Mouse (Mus musculus) hindbrain, embryonic 12.5 days (tissue): Measurements from ENCODE around the gene Stx6. TPM values are rescaled to one million over a fixed set of nuclear protein-coding genes. Genes with fewer than 3 reads are reported as not detected.
A peak's percentile ranks its signal among the peaks of the same experiment; 100 is the strongest.

Experiments used
- ATAC-seq: fragments of 200-750 bp; cut with Nextera tagmentation; 2 replicates; pipeline ENCODE4 v1.8.0; 2017; ENCODE audit warnings: moderate TSS enrichment; ENCODE audit not compliant: low FRiP score
- H3K27ac ChIP-seq: fragments of 300-500 bp; sonication (generic); 2 replicates; pipeline ENCODE4 v1.5.1; 2016; ENCODE audit warnings: mild to moderate bottlenecking
- H3K27me3 ChIP-seq: fragments of 300-500 bp; sonication (generic); 2 replicates; pipeline ENCODE4 v1.6.1; 2016; ENCODE audit warnings: mild to moderate bottlenecking
- H3K36me3 ChIP-seq: fragments of 300-500 bp; sonication (generic); 2 replicates; pipeline ENCODE4 v1.6.1; 2016; ENCODE audit warnings: mild to moderate bottlenecking
- H3K4me1 ChIP-seq: fragments of 300-500 bp; sonication (generic); 2 replicates; pipeline ENCODE4 v1.6.1; 2016
- H3K4me2 ChIP-seq: fragments of 300-500 bp; sonication (generic); replicated peaks from 2 replicates; pipeline ENCODE4 v1.6.1; 2016; ENCODE audit warnings: mild to moderate bottlenecking
- H3K4me3 ChIP-seq: fragments of 300-500 bp; sonication (generic); 2 replicates; pipeline ENCODE4 v1.5.1; 2016; ENCODE audit warnings: mild to moderate bottlenecking
- H3K9ac ChIP-seq: fragments of 300-500 bp; sonication (generic); 2 replicates; pipeline ENCODE4 v1.6.1; 2016; ENCODE audit warnings: mild to moderate bottlenecking, moderate library complexity
- H3K9me3 ChIP-seq: fragments of 300-500 bp; sonication (generic); replicated peaks from 2 replicates; pipeline ENCODE4 v1.6.1; 2016; ENCODE audit warnings: mild to moderate bottlenecking
- WGBS: fragments of 180-500 bp; shearing (Covaris S2); methylation state at CpG from one replicate; pipeline ENCODE4 v1.1.7; 2016; 5-methylcytosine and 5-hydroxymethylcytosine counted together
- polyA plus RNA-seq: library from polyadenylated mRNA; unstranded; fragments of >200 nt; fragmentation: Nextera tagmentation; extraction: Ambion mirVana; gene quantifications from 2 replicates; pipeline ENCODE4 v1.2.1, GENCODE M21; 2016

Gene Stx6
- polyA plus RNA-seq, 1 experiment from 2014 or later, result 119 TPM

- peaks cover 56% of the 10 kb centered on the region for H3K4me1 ChIP-seq
- peaks cover 53% of the 10 kb centered on the region for H3K36me3 ChIP-seq
Observed at GRCm38 (mm10) chr1:155202472-155202871, 44.0 kb downstream of the Stx6 start.

GRCm38 (mm10) chr1:155203101-155203500 is 44.6 kb downstream of the Stx6 start:
- H3K4me2 ChIP-seq, result no peak overlapping the region
- H3K4me3 ChIP-seq, result no peak overlapping the region
- ATAC-seq, result no peak
- peaks cover 56% of the 10 kb centered on the region for H3K4me1 ChIP-seq
- H3K9me3 ChIP-seq, result no peaks in the 10 kb centered on the region
- peaks cover 52% of the 10 kb centered on the region for H3K36me3 ChIP-seq
- H3K27ac ChIP-seq, result no peak overlapping the region; the same call in 1 of the 2 replicates
- H3K27me3 ChIP-seq, result no peaks in the 10 kb centered on the region
- WGBS, result 80% methylated on average over 7 of the region's 7 CpGs
- no peak overlapping the region for H3K9ac ChIP-seq

More at GRCm38 (mm10) chr1:155202472-155202871, 44.0 kb downstream of the Stx6 start:
- Histone ChIP-seq H3K4me3 (no peak overlapping the region), H3K27me3 (no peaks in the 10 kb centered on the region), H3K27ac (no peak overlapping the region), H3K4me2 (no peak overlapping the region), H3K9ac (no peak overlapping the region), H3K9me3 (no peaks in the 10 kb centered on the region)
- ATAC-seq, result no peak
- WGBS, result 85% methylated on average over 5 of the region's 5 CpGs

- no peaks in the 10 kb centered on the region for H3K9me3 ChIP-seq
- no peak overlapping the region for H3K4me3 ChIP-seq
- no peak for ATAC-seq
- no peak overlapping the region for H3K9ac ChIP-seq
- H3K27ac ChIP-seq, result peak overlapping the region; percentile 74
- H3K4me1 ChIP-seq, result peaks cover 56% of the 10 kb centered on the region
- H3K4me2 ChIP-seq, result no peak overlapping the region
- peaks cover 45% of the 10 kb centered on the region for H3K36me3 ChIP-seq
- WGBS, result 83% methylated on average over 12 of the region's 12 CpGs
- no peaks in the 10 kb centered on the region for H3K27me3 ChIP-seq
Observed at GRCm38 (mm10) chr1:155203954-155204353, 45.4 kb downstream of the Stx6 start.

GRCm38 (mm10) chr1:155204560-155205162 is 46.1 kb downstream of the Stx6 start:
- Histone ChIP-seq H3K4me1 (peaks cover 52% of the 10 kb centered on the region), H3K4me2 (no peak overlapping the region), H3K27me3 (no peaks in the 10 kb centered on the region), H3K27ac (peak overlapping the region; percentile 74; the same call in 1 of the 2 replicates), H3K36me3 (peaks cover 45% of the 10 kb centered on the region), H3K9ac (no peak overlapping the region), H3K9me3 (no peaks in the 10 kb centered on the region), H3K4me3 (no peak overlapping the region)
- no peak for ATAC-seq
- 80% methylated on average over 8 of the region's 8 CpGs for WGBS

- Histone ChIP-seq H3K27ac (no peak overlapping the region), H3K9ac (no peak overlapping the region), H3K36me3 (peaks cover 39% of the 10 kb centered on the region), H3K4me1 (peaks cover 51% of the 10 kb centered on the region), H3K9me3 (no peaks in the 10 kb centered on the region), H3K4me2 (no peak overlapping the region), H3K27me3 (no peaks in the 10 kb centered on the region), H3K4me3 (no peak overlapping the region)
- 58% methylated on average over 7 of the region's 7 CpGs for WGBS
- ATAC-seq, result no peak
Observed at GRCm38 (mm10) chr1:155205311-155205710, 46.8 kb downstream of the Stx6 start.

GRCm38 (mm10) chr1:155205822-155206660 is 47.5 kb downstream of the Stx6 start:
- Histone ChIP-seq H3K27ac (peak overlapping the region; percentile 7; the same call in 1 of the 2 replicates), H3K4me1 (peaks cover 53% of the 10 kb centered on the region), H3K36me3 (peaks cover 33% of the 10 kb centered on the region), H3K9ac (no peak overlapping the region), H3K4me3 (no peak overlapping the region), H3K4me2 (no peak overlapping the region), H3K27me3 (no peaks in the 10 kb centered on the region), H3K9me3 (no peaks in the 10 kb centered on the region)
- WGBS, result 73% methylated on average over 19 of the region's 19 CpGs
- no peak for ATAC-seq

DNA sequence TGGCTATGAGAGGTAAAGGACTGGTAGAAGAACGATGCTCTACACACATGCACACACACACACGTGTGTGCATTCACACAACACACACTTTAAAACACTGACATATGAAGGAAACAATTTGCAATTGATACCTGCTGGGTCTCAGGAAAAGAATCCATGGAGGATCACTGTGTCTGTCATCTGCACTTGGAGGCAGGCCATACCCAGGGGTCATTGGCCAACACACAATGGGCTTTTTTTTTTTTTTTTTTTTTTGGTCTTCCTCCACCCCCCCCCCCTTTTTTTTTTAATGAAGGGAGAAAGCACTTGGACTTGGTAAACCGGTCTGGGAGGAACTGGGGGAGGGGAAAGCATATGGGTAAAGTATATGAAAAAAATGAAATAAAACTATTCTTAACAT is 49.3 kb downstream of the Stx6 start:
- H3K9me3 ChIP-seq, result no peaks in the 10 kb centered on the region
- H3K4me1 ChIP-seq, result peaks cover 64% of the 10 kb centered on the region
- no peak overlapping the region for H3K27ac ChIP-seq
- no peak overlapping the region for H3K4me3 ChIP-seq
- H3K9ac ChIP-seq, result no peak overlapping the region
- no peak overlapping the region for H3K4me2 ChIP-seq
- no peaks in the 10 kb centered on the region for H3K27me3 ChIP-seq
- 77% methylated on average over 3 of the region's 3 CpGs for WGBS
- peaks cover 15% of the 10 kb centered on the region for H3K36me3 ChIP-seq
- ATAC-seq, result no peak

DNA sequence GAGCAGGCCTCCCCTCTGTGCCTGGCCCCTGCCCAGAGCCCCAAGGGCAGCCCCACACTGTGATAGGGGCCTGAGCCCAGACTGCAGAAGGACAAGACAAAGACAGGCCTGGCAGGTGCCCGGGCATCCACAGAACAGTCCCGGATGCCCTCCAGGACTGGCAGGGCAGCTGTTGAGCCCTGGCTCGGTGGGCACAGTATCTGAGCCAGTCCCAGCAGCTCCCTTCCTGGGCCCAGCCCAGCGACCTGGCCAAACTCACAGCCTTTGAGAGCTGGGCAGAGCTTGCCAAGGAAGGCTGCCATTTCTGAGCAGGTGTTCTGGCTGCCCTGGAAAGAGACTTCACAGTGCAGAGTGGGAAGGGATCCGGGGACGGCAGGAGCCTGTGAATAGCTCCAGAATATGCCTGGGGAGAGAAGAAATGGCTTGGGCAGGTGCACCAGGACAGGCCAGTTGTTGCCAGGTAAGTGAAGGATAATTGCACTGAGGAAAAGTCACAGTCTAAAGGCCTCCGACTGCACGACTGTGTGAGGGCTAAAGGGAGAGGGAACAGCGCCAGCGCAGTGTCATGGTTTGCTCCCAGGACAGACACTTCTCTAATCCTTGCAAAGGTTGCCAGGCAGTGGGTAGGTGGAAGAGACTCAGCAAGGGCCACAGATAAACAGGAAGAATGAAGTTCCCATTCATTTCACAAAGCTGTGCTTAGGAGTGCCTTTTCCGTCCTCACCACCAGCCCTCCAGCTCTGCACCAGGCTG is 51.7 kb downstream of the Stx6 start:
- H3K4me2 ChIP-seq, result no peak overlapping the region
- H3K9ac ChIP-seq, result 0 out of 2 replicates have a peak overlapping the region, but pooled peaks have one; percentile 35
- WGBS, result 78% methylated on average over 11 of the region's 11 CpGs
- peaks cover 12% of the 10 kb centered on the region for H3K36me3 ChIP-seq
- 0 out of 2 replicates have a peak overlapping the region, but pooled peaks have one; percentile 1 for H3K27ac ChIP-seq
- H3K4me1 ChIP-seq, result peaks cover 63% of the 10 kb centered on the region
- no peaks in the 10 kb centered on the region for H3K9me3 ChIP-seq
- peaks cover 9% of the 10 kb centered on the region; the same call in 1 of the 2 replicates for H3K27me3 ChIP-seq
- no peak for ATAC-seq
- no peak overlapping the region for H3K4me3 ChIP-seq

GRCm38 (mm10) chr1:155211017-155211416 is 52.5 kb downstream of the Stx6 start:
- Histone ChIP-seq H3K9ac (no peak overlapping the region), H3K9me3 (no peaks in the 10 kb centered on the region), H3K27me3 (peaks cover 9% of the 10 kb centered on the region; the same call in 1 of the 2 replicates), H3K4me1 (peaks cover 63% of the 10 kb centered on the region), H3K27ac (no peak overlapping the region), H3K36me3 (peaks cover 12% of the 10 kb centered on the region), H3K4me2 (no peak overlapping the region), H3K4me3 (no peak overlapping the region)
- 45% methylated on average over 7 of the region's 7 CpGs for WGBS
- no peak for ATAC-seq

DNA sequence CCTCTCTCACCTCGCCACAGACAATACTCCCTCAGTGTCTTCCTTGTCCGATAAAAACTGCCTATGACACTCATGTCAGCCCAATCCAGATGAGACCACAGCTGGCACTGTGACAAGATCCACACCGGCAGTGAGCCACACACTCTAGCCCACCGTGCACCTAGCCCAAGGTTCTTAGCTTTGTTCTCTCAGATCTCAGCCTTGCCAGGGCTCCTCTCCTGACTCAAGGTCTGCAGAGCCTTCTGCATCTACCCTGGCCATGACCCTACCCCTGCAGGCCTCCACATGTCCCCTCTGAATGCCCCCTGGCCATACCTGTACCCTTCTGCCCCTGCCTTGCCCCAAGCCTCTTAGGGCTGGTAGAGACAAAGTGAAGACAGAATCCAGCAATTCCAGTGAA is 53.6 kb downstream of the Stx6 start:
- WGBS, result 43% methylated on average over 4 of the region's 4 CpGs
- Histone ChIP-seq H3K27ac (peak overlapping the region; percentile 77), H3K36me3 (peaks cover 5% of the 10 kb centered on the region; the same call in 1 of the 2 replicates), H3K4me1 (peaks cover 67% of the 10 kb centered on the region), H3K9me3 (no peaks in the 10 kb centered on the region), H3K27me3 (peaks cover 9% of the 10 kb centered on the region; the same call in 1 of the 2 replicates), H3K4me2 (no peak overlapping the region), H3K4me3 (no peak overlapping the region), H3K9ac (peak overlapping the region; percentile 19; the same call in 1 of the 2 replicates)
- ATAC-seq, result 0 out of 2 replicates have a peak, but pooled peaks have one; percentile 1

DNA sequence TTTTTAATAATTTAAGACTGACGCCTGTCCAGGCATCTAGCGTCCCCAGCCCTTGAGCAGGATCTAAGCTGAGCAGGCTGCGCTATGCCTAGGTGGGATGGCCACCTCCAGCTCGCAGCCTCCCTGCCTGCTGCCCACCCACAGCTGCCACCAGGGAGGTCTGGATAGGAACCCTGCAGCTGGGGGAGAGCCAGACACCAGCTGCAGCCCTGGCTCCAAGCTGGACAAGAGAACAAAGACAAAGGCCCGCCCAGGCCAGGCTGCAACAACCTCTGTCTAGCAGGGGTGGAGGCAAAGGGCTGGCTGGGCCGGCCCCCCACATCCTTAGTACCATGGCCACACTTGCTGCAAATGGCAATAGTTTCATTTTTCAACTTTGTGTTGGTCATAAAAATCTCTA is 54.0 kb downstream of the Stx6 start:
- Histone ChIP-seq H3K27me3 (peaks cover 9% of the 10 kb centered on the region; the same call in 1 of the 2 replicates), H3K4me2 (no peak overlapping the region), H3K9ac (peak overlapping the region; percentile 44), H3K27ac (peak overlapping the region; percentile 77), H3K4me1 (peaks cover 71% of the 10 kb centered on the region), H3K9me3 (no peaks in the 10 kb centered on the region), H3K36me3 (0 out of 2 replicates have a peak, but pooled peaks cover 3% of the 10 kb centered on the region), H3K4me3 (no peak overlapping the region)
- 15% methylated on average over 6 of the region's 6 CpGs for WGBS
- ATAC-seq, result peak; percentile 50
